Mouse (Mus musculus): ENCODE measurements around the gene Ryr2. TPM values are rescaled to one million over a fixed set of nuclear protein-coding genes. Genes with fewer than 3 reads are reported as not detected.

The Ryr2 gene
- polyA plus RNA-seq, 2 experiments = 0.16 to 0.19 TPM

GRCm38 (mm10) chr13:11959488-11960174 is 147.1 kb downstream of the Ryr2 start:
- Histone ChIP-seq H3K27me3 (ENCODE audit: control insufficient read depth, insufficient read depth, low read length) (no peaks in the 10 kb centered on the region), H3K4me3 (ENCODE audit: insufficient read depth in 1 of 2, low read depth in 2 of 2, low read length in 2 of 2) (no peak overlapping the region), H3K36me3 (replicated peaks; ENCODE audit: control insufficient read depth, insufficient read depth, low read depth) (no peaks in the 10 kb centered on the region), H3K4me1 (replicated peaks; ENCODE audit: control insufficient read depth in 2 of 2, insufficient read depth in 2 of 2, low read length in 1 of 2) (no peaks in the 10 kb centered on the region), H3K9ac (replicated peaks) (no peak overlapping the region), H3K9me3 (ENCODE audit: control insufficient read depth, low read length) (no peaks in the 10 kb centered on the region), H3K27ac (no peak overlapping the region), H3K4me2 (ENCODE audit: low read depth) (no peak overlapping the region)
- no peak for TF ChIP-seq EP300 (IDR thresholded peaks at IDR 0.05; ENCODE audit: low read depth)
- no peak for TF ChIP-seq CTCF (IDR thresholded peaks at IDR 0.05; ENCODE audit: low read depth)
- no peak for DNase-seq (ENCODE audit: low read depth in 3 of 3, low spot score in 3 of 3)
- peak; percentile 21; the same call in 1 of the 2 replicates for ATAC-seq (ENCODE audit: insufficient read depth)

GRCm38 (mm10) chr13:11958854-11959253 is 147.9 kb downstream of the Ryr2 start:
- ATAC-seq (ENCODE audit: insufficient read depth) = no peak
- WGBS (ENCODE audit: insufficient replicate concordance) = 43% methylated on average over 3 of the region's 3 CpGs
- H3K36me3 ChIP-seq (replicated peaks; ENCODE audit: control insufficient read depth, insufficient read depth, low read depth) = no peaks in the 10 kb centered on the region

DNA sequence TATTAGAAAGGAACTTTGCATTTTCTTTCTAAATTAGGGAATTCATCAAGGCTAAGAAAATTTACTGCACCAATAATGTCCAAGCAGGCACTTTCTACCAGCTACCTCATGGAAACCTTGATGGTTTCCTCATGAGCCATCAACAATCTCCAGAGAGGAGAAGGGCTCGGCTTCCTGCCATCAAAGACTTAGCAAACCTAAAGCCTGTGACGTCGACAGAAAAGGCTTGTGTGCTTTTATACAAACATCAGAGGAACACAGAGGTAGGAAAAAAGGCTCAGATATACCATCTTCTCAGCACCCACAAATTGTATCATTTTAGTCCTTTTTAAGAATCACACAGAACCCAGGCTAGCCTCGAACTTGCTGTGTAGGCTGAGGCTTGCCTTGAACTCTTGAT is 148.5 kb downstream of the Ryr2 start:
- no peaks in the 10 kb centered on the region for H3K27me3 ChIP-seq (ENCODE audit: control insufficient read depth, insufficient read depth, low read length)
- no peak overlapping the region for H3K4me2 ChIP-seq (ENCODE audit: low read depth)
- H3K9me3 ChIP-seq (ENCODE audit: control insufficient read depth, low read length) = no peaks in the 10 kb centered on the region
- H3K9ac ChIP-seq (replicated peaks) = no peak overlapping the region
- 60% methylated on average over 4 of the region's 4 CpGs for WGBS (ENCODE audit: insufficient replicate concordance)
- no peaks in the 10 kb centered on the region for H3K4me1 ChIP-seq (replicated peaks; ENCODE audit: control insufficient read depth in 2 of 2, insufficient read depth in 2 of 2, low read length in 1 of 2)
- DNase-seq (ENCODE audit: low read depth in 3 of 3, low spot score in 3 of 3) (no peak), ATAC-seq (ENCODE audit: insufficient read depth) (no peak)
- no peaks in the 10 kb centered on the region for H3K36me3 ChIP-seq (replicated peaks; ENCODE audit: control insufficient read depth, insufficient read depth, low read depth)
- no peak overlapping the region for H3K4me3 ChIP-seq (ENCODE audit: insufficient read depth in 1 of 2, low read depth in 2 of 2, low read length in 2 of 2)
- no peak for TF ChIP-seq EP300 (IDR thresholded peaks at IDR 0.05; ENCODE audit: low read depth)
- TF ChIP-seq CTCF (IDR thresholded peaks at IDR 0.05; ENCODE audit: low read depth) = no peak
- H3K27ac ChIP-seq = no peak overlapping the region

More at GRCm38 (mm10) chr13:11958854-11959253, 147.9 kb downstream of the Ryr2 start:
- Histone ChIP-seq H3K9ac (replicated peaks) (no peak overlapping the region), H3K27ac (no peak overlapping the region), H3K4me1 (replicated peaks; ENCODE audit: control insufficient read depth in 2 of 2, insufficient read depth in 2 of 2, low read length in 1 of 2) (no peaks in the 10 kb centered on the region), H3K4me2 (ENCODE audit: low read depth) (no peak overlapping the region), H3K27me3 (ENCODE audit: control insufficient read depth, insufficient read depth, low read length) (no peaks in the 10 kb centered on the region), H3K4me3 (ENCODE audit: insufficient read depth in 1 of 2, low read depth in 2 of 2, low read length in 2 of 2) (no peak overlapping the region), H3K9me3 (ENCODE audit: control insufficient read depth, low read length) (no peaks in the 10 kb centered on the region)
- no peak for DNase-seq (ENCODE audit: low read depth in 3 of 3, low spot score in 3 of 3)
- no peak for TF ChIP-seq EP300 (IDR thresholded peaks at IDR 0.05; ENCODE audit: low read depth)
- no peak for TF ChIP-seq CTCF (IDR thresholded peaks at IDR 0.05; ENCODE audit: low read depth)

DNA sequence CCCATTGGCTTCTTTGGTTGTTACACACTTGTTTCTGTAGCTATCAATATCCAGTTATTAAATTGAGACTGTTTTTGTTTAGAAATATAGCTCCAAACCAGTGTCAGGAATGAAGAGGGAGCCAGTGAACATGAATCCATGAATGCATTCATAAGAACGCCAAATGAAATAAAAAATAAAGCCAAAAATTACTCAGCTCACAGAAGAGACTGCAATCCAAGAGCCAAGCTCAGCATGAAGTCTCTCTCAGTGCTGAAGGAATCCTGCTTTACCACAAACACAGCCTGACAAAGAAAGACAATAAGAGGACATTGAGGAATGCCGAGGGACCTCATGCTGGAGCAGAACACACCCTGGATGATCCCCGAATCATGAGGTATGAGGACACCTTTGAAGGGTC is 154.8 kb downstream of the Ryr2 start:
- TF ChIP-seq CTCF (IDR thresholded peaks at IDR 0.05; ENCODE audit: low read depth) (no peak), EP300 (IDR thresholded peaks at IDR 0.05; ENCODE audit: low read depth) (no peak)
- H3K4me2 ChIP-seq (ENCODE audit: low read depth) = no peak overlapping the region

GRCm38 (mm10) chr13:11945740-11946139 is 161.0 kb downstream of the Ryr2 start:
- Histone ChIP-seq H3K4me3 (ENCODE audit: insufficient read depth in 1 of 2, low read depth in 2 of 2, low read length in 2 of 2) (no peak overlapping the region), H3K27me3 (ENCODE audit: control insufficient read depth, insufficient read depth, low read length) (no peaks in the 10 kb centered on the region), H3K9ac (replicated peaks) (no peak overlapping the region), H3K27ac (no peak overlapping the region), H3K36me3 (replicated peaks; ENCODE audit: control insufficient read depth, insufficient read depth, low read depth) (no peaks in the 10 kb centered on the region), H3K4me2 (ENCODE audit: low read depth) (no peak overlapping the region), H3K4me1 (replicated peaks; ENCODE audit: control insufficient read depth in 2 of 2, insufficient read depth in 2 of 2, low read length in 1 of 2) (no peaks in the 10 kb centered on the region), H3K9me3 (ENCODE audit: control insufficient read depth, low read length) (no peaks in the 10 kb centered on the region)
- ATAC-seq (ENCODE audit: insufficient read depth) = no peak
- no peak for TF ChIP-seq EP300 (IDR thresholded peaks at IDR 0.05; ENCODE audit: low read depth)
- no peak for TF ChIP-seq CTCF (IDR thresholded peaks at IDR 0.05; ENCODE audit: low read depth)
- DNase-seq (ENCODE audit: low read depth in 3 of 3, low spot score in 3 of 3) = no peak
- 78% methylated on average over 2 of the region's 2 CpGs for WGBS (ENCODE audit: insufficient replicate concordance)

More for the DNA sequence above, 154.8 kb downstream of the Ryr2 start:
- Histone ChIP-seq H3K27me3 (ENCODE audit: control insufficient read depth, insufficient read depth, low read length) (no peaks in the 10 kb centered on the region), H3K36me3 (replicated peaks; ENCODE audit: control insufficient read depth, insufficient read depth, low read depth) (no peaks in the 10 kb centered on the region), H3K4me3 (ENCODE audit: insufficient read depth in 1 of 2, low read depth in 2 of 2, low read length in 2 of 2) (no peak overlapping the region), H3K9ac (replicated peaks) (no peak overlapping the region), H3K27ac (no peak overlapping the region), H3K9me3 (ENCODE audit: control insufficient read depth, low read length) (no peaks in the 10 kb centered on the region), H3K4me1 (replicated peaks; ENCODE audit: control insufficient read depth in 2 of 2, insufficient read depth in 2 of 2, low read length in 1 of 2) (no peaks in the 10 kb centered on the region)
- DNase-seq (ENCODE audit: low read depth in 3 of 3, low spot score in 3 of 3) = no peak
- ATAC-seq (ENCODE audit: insufficient read depth) = no peak
- WGBS (ENCODE audit: insufficient replicate concordance) = 57% methylated on average over 3 of the region's 3 CpGs

Data from liver, embryonic 14.5 days (tissue).